Mouse (Mus musculus): Measurements from ENCODE around the gene Lpcat3. TPM values are rescaled to one million over a fixed set of nuclear protein-coding genes. Genes with fewer than 3 reads are reported as not detected.

Lpcat3 gene
- total RNA-seq, 2 experiments from 2014 or later = 31.0 to 32.6 TPM

DNA sequence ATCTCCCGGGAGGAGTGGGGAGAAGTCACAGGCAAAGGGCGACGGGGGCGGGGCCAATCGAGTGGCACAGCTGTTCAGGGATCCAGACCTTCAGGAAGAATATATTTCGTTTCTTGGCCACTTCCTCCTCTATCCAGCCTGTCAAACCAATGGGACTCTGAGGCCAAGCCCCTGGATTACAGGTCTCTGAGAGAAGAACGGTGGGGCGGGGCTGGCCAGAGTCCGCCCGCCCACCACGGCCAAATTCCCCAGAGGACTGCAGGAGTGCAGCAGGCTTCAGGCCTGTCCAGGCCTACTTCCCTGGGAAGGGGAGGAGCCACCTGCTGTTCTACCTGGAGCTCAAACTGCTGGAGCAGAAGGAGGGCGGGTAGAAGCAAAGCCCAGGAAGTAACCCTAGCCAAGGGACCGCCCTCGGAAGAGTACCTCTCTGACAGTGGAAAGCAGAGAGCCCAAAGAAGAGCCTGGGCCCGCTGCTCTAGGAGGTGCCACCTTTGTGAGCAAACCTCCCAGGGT is 75.7 kb downstream of the Lpcat3 start, which contains the start of gene Ptpn6:
Gene Ptpn6 (minus strand): TSS at position 204 of the 513 bp plus-strand sequence.
- TF ChIP-seq CTCF (conservative IDR thresholded peaks at IDR 0.05) = no peak
- H3K4me3 ChIP-seq = no peak within 1 kb of the TSS
- H3K27ac ChIP-seq = peak within 1 kb of the TSS; percentile 100; the same call in 1 of the 2 replicates
- DNase-seq (ENCODE audit: low spot score in 2 of 2) = no peak

DNA sequence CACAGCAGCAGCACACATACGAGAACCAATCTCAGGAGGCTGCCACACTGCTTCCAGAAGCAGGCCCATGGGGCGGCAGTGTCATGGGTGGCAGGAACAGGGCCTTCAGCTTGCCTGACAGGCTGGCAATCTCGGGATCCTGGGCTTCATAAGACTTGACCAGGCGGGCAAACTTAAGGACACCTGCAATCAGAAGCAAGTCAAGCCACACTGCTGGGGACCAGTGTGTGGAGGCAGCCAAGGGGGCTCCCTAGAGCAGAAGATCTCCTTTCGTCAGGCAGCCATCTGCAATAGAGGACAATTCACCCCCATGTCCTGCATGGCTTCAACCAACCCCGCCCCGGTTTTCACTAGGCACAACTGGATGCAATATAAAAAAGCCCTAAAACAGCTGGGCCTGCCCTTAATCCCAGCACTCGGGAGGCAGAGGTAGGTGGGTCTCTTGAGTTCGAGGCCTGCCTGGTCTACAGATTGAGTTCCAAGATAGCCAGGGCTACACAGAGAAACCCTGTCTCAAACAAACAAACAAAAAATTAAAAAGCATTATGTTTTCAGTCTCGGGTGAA is 76.5 kb downstream of the Lpcat3 start:
- peak overlapping the region; percentile 100; the same call in 1 of the 2 replicates for H3K27ac ChIP-seq
- no peak overlapping the region for H3K4me3 ChIP-seq
- no peak for DNase-seq (ENCODE audit: low spot score in 2 of 2)
- TF ChIP-seq CTCF (conservative IDR thresholded peaks at IDR 0.05) = no peak

GRCm38 (mm10) chr6:124740211-124740887 is 77.5 kb downstream of the Lpcat3 start:
- peak; percentile 81 for TF ChIP-seq CTCF (conservative IDR thresholded peaks at IDR 0.05)
- Histone ChIP-seq H3K27ac (peak overlapping the region; percentile 100), H3K4me3 (peak overlapping the region; percentile 65)
- DNase-seq (ENCODE audit: low spot score in 2 of 2) = no peak

DNA sequence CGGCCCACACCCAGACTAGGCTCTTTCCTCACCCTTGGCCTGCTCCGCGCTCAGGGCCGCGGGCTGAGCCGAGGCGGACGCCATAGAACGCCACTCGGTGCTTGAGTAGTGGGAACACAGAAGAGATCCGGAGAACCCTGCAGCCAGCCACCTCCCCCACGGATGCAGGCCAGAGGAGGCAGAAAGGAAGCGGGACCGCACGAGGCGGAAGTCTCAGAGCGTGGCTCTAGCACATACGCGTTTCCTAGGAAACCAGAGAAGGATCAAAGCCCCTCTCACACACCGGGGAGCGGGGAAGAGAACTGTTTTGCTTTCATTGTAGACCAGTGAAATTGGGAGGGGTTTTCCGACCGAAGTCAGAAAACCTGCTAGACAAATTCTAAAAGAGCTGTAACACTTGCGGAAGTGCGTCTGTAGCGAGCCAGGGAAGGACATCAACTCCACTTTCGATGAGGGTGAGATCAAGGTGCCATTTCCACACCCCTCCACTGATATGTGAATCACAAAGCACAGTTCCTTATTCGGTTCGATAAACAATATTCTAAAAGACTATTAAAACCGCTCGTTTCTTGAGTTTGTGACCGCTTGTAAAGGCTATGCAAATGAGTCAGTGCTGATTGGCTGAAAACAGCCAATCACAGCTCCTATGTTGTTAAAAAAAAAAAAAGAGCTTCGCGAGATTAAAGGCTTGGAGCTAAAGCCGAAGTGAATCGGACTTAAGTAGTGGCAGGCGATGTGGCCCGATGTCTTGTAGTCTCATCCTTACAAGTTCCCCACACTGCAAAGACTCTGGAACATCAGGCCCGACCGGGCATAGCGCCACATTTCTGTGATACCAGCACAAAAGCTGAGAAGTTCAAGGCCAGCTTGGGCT is 78.3 kb downstream of the Lpcat3 start, which contains the start of gene Grcc10:
Gene Grcc10 (minus strand): TSS at position 487 of the 874 bp plus-strand sequence.
- peak; percentile 88 to 92 for DNase-seq (ENCODE audit: low spot score in 2 of 2)
- peak within 1 kb of the TSS; percentile 100 for H3K27ac ChIP-seq
- TF ChIP-seq CTCF (conservative IDR thresholded peaks at IDR 0.05) = no peak
- H3K4me3 ChIP-seq = peak within 1 kb of the TSS; percentile 65

DNA sequence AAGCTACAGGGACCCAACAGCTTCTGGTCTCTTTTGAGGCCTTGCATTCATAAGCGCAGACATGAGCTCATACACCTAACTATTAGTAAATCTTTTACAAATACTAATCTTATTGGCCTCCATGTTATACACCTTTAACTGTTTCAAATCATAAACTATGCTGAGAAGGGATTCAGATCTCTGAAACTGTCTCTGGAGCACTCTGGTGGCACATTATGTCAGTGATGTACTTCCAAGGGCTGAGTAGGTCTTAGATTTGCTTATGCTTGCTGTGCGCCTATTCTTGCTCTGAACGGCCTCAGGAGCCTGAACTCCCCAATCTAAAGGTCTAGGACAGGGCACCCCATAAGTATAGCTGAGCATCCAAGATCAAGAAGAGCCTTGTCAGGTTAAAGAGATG is 79.0 kb downstream of the Lpcat3 start:
- no peak for TF ChIP-seq CTCF (conservative IDR thresholded peaks at IDR 0.05)
- Histone ChIP-seq H3K4me3 (peak overlapping the region; percentile 65), H3K27ac (peak overlapping the region; percentile 100)
- DNase-seq (ENCODE audit: low spot score in 2 of 2) = no peak

DNA sequence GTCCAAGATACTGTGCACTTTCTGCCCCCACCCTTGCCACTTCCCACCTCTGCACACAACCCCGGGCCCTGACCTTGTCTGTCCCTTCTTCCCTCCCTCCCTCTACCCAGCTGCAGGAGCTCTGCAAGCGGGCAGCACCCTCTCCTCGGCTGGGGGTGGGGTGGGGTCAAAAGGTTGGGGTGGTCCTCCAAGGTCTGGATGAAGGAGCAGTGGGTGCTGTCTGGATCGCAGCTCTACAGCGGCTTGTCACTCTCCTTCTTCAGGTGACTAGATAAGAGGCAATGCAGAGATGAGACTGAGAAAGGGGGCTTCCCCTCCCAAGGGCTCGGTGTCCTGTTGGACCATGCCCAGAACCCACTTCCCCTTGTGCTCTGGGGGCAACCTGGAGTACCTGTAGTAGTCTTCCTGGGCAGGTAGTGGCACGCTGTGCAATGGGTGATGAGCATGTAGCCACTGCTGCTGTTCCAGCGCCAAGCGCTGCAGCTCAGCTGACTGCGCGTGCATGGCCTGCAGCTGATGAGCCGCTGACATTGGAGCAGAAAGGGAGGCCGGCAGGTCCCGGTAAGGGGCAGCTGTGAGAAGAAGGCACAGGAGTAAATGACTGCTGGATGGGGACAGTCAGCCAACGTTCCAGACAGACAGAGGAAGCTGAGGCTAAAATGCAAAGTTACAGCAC is 80.2 kb downstream of the Lpcat3 start:
- Histone ChIP-seq H3K27ac (no peak overlapping the region), H3K4me3 (no peak overlapping the region)
- no peak for TF ChIP-seq CTCF (conservative IDR thresholded peaks at IDR 0.05)
- DNase-seq (ENCODE audit: low spot score in 2 of 2) = no peak

DNA sequence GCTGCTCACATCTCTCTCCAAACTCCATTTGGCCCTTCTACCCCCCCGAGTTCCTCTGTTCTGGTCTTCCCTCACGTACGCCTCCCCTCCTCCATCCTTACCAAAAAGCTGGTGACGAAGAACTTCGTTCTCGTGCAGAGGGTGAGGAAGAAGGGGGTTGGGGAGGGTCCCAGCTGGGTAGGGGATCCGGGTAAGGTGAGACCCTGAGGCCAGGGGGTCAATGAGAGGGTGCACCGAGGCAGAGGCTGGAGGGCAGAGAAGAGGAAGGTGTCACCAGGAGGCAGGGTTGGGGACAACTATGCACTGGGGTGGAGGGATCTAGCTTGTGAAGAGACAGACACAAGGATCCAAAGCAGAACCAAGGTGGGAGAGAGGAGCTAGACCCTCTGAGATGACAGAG is 80.8 kb downstream of the Lpcat3 start:
- Histone ChIP-seq H3K4me3 (no peak overlapping the region), H3K27ac (no peak overlapping the region; the same call in 1 of the 2 replicates)
- DNase-seq (ENCODE audit: low spot score in 2 of 2) = no peak
- TF ChIP-seq CTCF (conservative IDR thresholded peaks at IDR 0.05) = no peak

DNA sequence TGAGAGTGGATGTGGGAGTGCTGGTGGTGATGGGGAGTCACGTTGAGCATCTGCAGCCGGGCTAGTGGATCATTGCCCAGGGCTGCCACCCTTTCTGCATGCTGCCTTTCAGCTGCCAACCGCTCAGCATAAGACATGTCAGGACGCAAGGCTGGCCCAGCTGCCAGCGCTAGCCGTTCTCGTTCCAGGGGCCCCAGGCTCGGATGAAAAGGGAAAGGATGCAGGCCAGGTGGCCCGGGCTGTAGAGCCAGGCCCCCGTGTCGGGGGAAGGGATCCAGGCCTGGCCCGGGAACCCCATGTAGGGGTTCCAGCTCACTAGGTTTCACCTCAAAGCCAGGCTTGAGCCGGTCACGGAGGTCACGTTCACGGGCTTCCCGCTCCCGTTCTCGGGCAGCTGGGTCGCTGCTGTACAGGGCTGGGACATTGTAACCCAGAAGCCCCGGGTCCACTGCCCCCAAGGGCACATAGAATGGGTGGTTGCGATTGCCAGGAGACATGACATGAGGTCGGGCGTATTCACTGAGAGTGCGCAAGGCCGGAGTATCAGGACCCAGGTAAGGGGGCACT is 82.0 kb downstream of the Lpcat3 start:
- peak overlapping the region; percentile 98 for H3K27ac ChIP-seq
- DNase-seq (ENCODE audit: low spot score in 2 of 2) = no peak
- TF ChIP-seq CTCF (conservative IDR thresholded peaks at IDR 0.05) = no peak
- H3K4me3 ChIP-seq = peak overlapping the region; percentile 75

- TF ChIP-seq CTCF (conservative IDR thresholded peaks at IDR 0.05) = peak; percentile 98
- DNase-seq (ENCODE audit: low spot score in 2 of 2) = peak; percentile 94 to 96
- H3K4me3 ChIP-seq = peak overlapping the region; percentile 75
- H3K27ac ChIP-seq = peak overlapping the region; percentile 98
Observed at GRCm38 (mm10) chr6:124745490-124746295, 82.9 kb downstream of the Lpcat3 start.

DNA sequence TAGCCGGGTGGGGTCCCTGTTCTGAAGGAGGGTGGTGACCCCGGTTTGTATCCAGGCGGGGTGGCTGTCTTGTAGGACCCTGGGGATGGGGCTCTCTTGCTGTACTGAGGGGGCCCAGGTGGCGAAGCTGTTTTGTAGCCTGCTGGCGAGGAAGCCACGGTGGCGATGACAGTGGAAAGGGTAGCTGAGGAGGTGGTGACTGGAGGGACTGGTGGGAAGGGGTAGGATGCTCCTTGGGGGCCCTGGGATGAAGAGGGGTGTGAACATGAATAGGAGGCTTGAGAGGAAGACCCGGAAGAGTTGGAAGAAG is 83.4 kb downstream of the Lpcat3 start:
- Histone ChIP-seq H3K4me3 (peak overlapping the region; percentile 75), H3K27ac (peak overlapping the region; percentile 98)
- no peak for TF ChIP-seq CTCF (conservative IDR thresholded peaks at IDR 0.05)
- no peak for DNase-seq (ENCODE audit: low spot score in 2 of 2)

Measured in layer of hippocampus, adult 2 months (tissue).